Mouse (Mus musculus): ENCODE measurements around the gene Stard3.

Gene Stard3

DNA sequence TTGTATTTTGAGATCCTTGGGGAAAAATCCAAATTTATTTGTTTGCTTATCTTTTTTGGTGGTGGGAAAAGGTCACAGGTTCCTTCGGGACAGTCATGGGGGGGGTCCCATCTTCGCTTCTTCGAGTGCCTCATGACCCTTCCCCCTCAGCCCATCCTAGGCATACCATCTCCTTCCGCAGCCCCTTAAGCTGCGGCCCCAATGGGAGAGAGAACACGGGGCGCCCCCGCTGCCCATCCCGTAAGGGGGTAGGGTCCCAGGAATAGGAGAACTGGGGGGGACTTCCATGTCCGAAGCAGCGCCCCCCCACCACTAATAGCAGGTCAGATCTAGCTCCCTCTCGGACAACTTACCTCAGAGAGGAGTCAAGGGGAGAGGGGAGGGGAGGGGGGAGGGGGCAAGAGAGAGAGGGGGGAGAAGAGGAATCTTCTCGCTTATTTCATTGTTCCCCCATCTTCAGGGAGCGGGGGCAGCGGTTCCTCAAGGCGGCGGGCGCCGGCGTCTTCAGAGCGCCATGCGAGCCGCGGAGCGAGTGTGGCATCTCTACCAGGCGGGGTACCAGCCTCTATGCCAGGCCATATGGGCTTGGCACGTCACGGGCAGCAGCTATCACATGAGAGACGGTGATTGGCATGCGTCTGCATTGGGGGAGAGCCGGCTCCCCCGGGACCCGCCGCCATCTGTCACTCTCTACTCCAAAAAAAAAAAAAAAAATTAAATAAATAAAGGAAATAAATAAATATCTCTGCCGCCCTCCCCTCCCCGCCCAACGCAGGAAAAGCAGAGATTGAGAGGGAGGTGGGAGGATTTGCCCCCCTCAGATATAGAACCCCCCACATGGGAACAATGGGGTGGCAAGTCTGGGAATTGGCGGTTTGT is 28.8 kb upstream of the Stard3 start, which contains the start of gene Neurod2:
Neurod2 (minus strand) TSS at position 568 of the 879 bp plus-strand sequence.
- DNase-seq (ENCODE audit: low spot score) = no peak

DNA sequence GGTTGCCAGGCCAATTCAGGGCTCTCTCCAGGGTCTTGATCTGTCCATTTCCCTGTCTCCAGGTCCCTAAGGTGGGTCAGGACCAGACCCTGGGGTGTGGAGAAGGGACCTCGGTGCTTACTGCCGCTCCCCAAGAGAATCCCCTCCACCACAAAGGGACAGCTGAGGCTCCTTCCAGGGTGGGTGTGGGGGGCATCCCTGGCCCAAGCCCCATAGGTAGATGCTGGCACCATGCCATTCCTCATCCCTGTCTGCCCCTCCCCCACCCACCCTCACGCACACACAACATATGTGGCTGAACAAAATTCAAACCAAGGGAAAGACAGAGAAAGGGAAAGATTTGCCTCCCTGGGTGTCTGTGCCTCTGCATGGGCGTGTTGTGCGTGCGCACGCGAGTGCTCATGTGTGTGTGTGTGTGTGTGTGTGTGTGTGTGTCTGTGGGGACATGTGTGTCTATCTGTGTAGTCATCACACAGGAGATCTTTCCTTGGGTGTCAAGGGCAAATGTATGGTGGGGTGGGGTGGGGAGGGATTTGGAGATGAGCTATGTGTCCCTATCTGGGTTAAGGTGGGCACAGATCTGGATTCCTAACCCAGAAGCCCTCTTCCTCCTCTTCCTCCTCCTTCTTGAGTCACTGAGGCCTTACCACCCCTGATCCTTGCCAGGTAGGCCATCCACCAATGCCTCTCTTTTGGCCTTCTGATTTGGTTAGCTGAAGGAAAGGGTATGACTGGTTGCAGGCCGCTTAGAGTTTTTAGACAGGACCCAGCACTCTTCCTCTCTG is 28.0 kb upstream of the Stard3 start:
- DNase-seq (ENCODE audit: low spot score) = no peak

DNA sequence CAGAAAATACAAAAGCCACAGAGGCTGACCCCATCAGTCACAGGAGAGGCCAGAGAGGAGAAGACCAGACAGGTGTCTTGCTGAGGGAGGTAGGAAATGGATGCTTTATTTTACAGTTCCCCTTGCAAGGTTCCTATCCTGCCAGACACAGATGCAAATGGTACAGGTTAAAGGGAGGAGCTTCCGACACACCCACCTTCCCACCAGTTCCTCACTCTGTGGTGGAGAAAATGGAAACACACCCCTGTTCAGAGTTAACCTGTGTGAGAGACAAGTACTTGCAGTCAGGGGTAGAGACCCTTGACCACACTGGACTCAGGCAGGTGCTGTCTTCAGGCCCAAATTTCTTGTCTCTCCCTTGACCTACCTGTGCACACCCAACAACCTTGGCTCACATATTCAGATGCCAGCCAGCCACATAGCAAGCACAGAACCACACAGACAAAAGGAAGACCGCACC is 27.4 kb upstream of the Stard3 start:
- no peak for DNase-seq (ENCODE audit: low spot score)

DNA sequence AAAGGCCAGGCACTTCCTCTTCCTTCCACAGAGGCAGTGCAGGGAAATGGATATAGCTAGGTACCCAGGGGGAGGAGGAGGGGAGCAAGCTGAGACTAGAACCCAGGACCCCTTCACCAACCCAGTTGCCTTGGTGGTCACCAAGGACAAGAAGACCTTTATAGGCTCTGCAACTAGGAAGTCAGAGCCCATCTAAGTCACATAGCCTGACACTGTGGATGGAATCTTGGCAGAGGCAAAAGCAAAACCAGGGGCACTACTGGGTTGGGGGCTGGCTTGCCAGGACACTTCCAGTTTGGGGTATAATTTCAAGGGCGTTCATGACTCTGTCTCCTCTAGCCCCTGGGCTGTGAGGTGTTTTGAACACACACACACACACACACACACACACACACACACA is 26.8 kb upstream of the Stard3 start:
- DNase-seq (ENCODE audit: low spot score) = no peak

DNA sequence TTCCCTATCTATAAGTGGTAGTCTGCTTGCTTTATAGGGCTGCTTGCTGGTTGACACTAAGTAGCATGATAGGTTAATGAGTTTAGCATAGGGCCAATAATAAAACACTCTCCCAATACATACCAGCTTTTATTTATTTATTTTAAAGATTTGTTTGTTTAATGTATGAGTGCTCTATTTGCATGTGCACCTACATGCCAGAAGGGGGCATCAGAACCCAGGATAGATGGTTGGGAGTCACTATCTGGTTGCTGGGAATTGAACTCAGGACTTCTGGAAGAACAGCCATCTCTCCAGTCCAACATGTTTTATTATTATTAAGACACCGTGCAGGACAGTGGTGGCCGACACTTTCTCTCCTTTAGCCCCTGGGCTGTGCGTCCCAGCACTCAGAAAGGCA is 26.0 kb upstream of the Stard3 start:
- no peak for DNase-seq (ENCODE audit: low spot score)

DNA sequence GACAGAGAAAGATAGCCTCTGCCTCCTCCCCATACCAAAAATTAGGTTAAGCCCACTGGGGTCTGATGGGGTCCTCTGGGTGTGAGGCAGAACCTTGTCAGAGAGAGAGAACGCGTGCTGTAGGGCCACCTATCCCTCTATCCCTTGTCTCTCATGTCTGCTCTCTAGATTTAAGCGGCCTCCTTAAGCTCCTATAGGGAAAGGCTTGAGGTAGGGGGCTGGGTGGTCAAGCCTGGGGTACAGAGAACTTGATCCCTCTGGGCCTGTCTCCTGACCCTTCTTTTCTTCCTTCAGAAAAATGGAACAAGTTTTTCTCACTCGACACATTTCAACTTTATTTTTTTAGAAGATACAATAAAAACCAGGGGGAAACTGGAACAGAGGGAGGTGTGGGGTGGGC is 25.3 kb upstream of the Stard3 start:
- no peak for DNase-seq (ENCODE audit: low spot score)

DNA sequence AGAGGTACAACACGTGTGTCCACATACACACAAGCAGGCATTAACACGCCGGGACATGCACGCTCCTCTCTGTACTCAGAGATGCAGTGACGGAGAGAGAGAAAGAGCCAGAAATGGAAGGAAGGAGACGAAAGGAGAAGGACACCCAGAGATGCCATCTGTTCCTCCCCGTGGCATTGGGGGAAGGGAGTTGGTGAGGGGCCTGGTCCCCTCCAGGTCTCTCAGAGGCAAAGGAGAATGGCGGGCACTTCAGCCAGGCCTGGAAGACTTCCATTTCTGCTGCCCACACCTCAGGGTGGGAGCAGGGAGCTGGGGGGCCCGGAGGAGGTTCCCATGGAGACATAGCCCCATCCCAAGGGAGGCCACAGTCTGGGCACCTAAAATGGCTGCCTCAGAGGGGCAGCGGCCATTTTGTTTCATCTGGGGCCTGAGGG is 24.9 kb upstream of the Stard3 start:
- no peak for DNase-seq (ENCODE audit: low spot score)

DNA sequence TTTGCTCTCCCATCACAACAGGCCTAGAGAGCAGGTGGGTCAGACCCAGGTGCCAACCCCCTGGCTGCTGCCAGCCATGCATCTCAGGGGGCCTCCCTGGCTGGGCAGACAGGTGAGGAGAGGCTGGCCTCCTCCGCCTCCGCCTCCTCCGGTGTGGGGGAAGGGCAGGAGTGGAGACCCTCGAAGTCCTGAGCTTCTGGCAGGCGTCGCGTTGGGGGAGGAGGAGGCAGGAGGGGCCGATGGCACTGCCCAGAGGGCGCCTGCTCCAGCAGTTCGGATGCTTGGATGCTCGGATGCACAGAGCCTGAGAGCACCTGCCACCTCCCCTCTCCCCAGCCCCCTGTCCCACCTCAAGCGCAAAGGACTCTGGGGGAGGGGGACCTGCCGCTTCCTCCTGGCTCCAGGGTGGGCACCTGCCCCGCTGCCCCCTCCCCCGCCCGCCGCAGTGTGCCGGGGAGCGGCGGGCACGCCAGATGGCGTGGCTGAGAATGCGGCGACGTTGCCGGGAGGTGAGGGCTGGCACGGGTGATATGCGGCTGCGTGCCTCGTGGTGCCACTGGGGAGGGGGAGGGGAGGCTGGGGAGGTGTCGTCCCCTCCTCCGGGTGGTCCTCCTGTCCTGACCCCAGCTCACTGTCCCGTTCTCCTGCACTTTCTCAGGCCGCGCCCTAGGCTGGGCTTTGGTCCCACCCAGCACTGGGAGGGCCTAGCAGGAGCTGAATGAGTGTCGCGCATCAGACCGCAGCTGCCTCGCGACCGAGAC is 24.0 kb upstream of the Stard3 start:
- DNase-seq (ENCODE audit: low spot score) = no peak

GRCm38 (mm10) chr11:98335250-98335649 is 22.9 kb upstream of the Stard3 start:
- no peak for DNase-seq (ENCODE audit: low spot score)

DNA sequence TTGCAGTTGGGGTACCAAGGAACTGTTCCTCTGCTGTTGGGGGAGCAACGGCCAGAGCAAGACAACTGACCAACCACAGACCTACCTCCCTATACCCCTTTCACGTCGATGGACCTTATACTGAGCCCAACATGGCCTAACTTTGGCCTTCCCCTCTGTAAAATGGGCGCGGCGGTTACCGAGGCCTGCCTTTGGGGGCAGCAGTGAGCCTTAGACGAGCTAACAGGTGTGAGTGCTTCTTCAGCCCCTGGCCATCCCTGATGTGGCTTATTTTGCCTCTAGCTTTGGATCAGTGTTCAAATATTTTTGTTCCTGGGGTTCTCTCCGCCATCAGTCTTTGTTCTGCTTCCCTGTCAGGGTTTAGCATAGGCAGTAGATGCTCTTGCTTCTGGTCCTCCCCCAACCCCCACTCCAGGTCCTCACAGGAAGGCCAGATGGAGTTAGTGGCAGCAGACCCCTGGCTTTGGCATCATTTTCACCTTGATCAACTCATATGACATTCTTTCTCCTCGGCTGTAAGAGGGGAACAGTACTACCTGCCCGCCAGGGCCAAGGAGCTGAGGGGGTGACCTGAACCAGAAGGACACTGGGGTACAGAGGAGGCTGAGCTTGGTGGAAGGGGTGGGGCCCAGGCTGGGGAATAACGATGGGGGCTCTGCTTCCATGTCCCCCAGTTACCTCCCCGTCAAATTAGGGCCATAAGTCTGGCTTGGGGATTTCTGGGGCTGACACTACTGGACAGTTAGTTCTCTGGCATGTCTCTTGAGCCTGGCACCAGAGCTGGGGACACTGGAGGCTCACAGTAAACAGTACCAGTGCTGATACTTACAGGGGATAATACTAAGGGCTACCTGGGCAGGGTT is 21.7 kb upstream of the Stard3 start:
- no peak for DNase-seq (ENCODE audit: low spot score)

DNA sequence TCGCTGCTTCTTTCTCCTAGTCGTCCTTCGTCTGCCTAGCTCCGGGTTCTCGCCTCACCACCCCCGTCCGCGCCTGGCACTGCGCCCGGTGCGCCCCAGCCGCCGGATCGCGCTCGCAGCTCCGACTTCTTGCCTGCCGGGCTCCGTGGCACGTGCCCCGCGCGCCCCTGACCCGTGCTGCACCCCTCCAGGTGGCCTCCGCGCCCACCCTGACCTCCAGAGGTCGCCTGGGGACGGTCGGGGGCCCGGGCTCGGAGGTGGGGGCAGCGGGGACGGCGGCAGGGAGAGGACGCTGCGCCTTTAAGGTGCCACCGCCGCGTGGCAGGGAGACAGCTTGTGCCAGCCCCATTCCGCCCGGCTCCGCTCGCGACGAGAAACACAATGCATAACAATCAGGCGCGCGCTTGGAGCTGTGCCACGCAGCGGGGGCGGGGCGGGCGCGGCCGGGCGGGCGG is 19.6 kb upstream of the Stard3 start:
- DNase-seq (ENCODE audit: low spot score) = no peak

DNA sequence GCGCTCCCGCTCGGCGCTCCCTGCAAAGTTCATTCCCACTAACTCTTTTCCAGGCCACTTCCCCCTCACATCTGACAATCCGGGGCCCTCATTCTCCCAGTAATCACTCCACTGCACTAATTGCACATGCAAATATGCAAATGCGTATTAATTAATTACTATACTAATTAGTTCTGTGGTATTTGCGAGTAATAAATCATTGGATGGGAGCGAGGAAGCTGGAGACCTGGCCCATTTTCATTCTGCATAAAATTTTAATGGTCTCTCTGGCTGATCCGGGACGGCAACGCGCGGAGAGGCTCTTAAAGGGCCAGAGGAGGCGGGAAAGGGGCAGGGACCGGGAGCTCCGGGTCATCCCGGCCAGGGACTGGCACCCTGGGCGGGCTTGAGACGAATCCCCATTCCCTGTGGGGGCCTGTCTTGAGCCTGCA is 19.1 kb upstream of the Stard3 start:
- no peak for DNase-seq (ENCODE audit: low spot score)

DNA sequence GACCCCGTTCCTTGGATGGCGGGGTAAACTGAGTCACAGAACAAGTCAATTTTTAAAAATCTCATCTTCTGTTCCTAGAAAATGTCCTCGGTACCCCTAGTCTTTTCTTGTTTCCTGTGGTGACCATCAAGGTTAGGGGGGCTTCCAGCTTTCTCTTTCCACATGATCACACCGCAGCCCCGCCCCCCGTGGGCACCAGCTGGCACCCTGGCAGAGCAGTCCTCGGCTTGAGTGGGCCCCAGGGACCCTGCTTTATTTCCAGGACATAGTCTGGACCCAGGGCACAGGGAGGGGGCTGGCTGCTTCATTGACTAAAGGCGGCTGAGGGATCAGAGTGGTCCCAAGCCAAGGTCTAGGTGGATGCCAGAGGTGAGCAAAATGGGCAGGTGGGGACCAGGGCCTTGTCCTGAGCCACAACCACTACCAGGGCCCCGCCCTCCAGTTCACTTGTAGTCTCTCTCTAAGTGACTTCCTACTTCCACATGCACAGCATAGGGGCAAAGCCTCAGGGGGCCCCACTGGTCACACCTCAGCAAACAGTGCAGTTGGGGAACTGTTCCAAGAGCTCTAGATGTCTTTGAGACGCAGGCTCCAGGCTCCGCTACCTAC is 18.4 kb upstream of the Stard3 start:
- DNase-seq (ENCODE audit: low spot score) = no peak

GRCm38 (mm10) chr11:98340597-98340996 is 17.6 kb upstream of the Stard3 start:
- DNase-seq (ENCODE audit: low spot score) = no peak

DNA sequence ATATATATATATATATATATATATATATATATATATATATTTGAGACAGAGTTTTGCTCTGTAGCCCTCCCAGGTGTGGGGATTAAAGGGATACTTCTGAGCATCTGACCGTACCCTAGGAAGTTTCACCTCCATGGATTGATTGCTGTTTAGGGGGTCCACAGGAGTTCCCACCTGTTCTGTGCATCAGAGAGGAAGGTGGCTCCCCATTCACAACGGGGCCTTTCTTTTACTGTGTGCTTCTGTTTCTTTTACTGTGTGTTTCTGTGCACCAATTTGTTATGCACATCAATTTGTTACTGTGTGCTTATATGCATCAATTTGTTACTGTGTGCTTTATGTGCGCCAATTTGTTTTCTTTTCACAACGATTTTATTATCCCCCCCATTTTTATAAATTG is 17.0 kb upstream of the Stard3 start:
- DNase-seq (ENCODE audit: low spot score) = no peak

DNA sequence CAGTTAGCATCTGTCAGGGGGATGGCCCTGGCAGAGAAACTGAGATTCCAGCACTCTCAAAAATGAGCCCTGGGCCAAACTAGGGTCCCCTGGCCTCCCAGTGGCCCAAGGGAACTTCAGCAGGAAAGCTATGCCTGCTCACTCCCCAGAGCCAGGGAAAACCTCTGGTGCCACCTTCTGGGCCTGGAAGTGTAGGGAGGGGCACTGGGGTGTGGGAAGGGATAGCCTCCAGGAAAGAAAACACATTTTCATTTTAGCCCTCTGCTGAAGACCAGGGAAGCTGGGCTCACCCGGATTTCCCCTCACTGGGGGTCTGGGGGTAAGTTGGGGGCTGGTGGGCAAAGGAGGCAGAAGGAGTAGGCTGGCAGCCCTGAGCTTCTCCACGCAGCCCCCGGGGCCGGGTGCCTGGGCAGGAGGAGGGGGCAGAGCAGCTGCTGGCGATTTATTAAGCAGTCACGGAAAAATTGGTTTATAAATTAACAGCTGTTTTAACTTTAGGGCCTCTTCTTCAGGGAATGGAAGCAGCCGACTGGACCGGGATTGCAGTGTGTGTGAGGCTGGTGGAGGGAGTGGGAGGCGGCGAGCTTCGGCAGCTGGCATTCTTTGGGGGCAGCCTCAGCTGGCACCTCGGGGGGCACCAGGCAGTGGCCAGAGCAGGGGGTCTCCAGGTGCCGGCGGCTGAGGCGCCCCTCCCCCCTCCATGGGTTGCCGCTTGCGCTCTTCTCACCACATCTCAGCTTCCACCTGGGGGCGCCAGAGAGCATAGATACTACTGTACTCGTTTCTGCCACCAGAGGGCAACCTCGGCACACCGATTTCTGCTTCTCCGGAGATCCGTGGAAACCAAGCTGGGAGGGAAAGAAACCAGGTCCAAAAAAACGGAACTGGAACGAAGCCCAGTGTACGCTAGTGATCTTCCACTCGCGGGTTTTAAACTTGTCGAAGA is 15.9 kb upstream of the Stard3 start:
- peak; percentile 95 for DNase-seq (ENCODE audit: low spot score)

DNA sequence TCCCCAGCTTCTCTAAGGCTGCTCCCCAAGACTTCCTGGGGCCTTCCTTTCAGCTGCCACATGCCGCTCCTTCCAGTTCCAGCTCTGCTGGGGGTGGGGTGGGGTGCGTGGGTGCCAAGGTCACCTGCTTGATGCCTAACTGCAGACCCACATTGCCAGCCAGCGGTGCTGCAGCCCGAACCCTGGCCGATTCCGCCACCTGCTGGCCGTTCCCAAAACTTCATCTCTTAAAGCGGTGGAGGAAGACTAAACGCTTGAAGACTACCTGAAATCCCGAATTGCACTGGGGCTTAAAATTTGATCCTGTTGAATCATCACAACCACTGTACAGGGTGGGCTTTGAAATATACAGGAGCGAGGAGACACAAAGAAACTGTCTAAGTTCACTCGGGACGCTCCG is 12.9 kb upstream of the Stard3 start:
- peak; percentile 74 for DNase-seq (ENCODE audit: low spot score)

DNA sequence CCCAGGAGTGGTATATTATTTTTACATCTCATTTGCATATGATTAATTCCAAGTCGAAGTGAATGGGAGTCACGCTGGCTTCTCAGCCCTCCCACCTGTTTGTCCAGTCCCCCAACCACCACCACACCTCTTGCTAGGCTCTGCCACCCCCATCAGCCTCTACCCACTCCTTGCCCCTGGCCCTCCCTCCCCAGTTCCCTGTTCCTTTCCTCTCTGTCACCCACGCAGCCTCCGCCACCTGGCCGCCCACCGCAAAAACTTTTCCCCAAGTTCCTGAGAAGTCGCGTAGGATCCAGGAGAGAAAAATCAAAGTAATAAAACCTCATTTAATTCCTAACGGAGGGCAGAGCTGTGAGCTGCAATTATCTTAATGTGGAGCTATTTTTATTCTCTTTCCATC is 12.0 kb upstream of the Stard3 start:
- DNase-seq (ENCODE audit: low spot score) = no peak

GRCm38 (mm10) chr11:98347385-98348082 is 10.6 kb upstream of the Stard3 start:
- DNase-seq (ENCODE audit: low spot score) = no peak

Measured in urinary bladder, postnatal 25 days (tissue).